Mouse (Mus musculus) neural tube, embryonic 15.5 days (tissue): Measurements from ENCODE around the gene Ubash3b. TPM values are rescaled to one million over a fixed set of nuclear protein-coding genes. Genes with fewer than 3 reads are reported as not detected.
A peak's percentile ranks its signal among the peaks of the same experiment; 100 is the strongest.

ENCODE experiments used
- ATAC-seq: fragments of 200-750 bp; cut with Nextera tagmentation; 2 replicates; pipeline ENCODE4 v1.8.0; 2017; ENCODE audit warnings: mild to moderate bottlenecking, moderate TSS enrichment, moderate library complexity; ENCODE audit not compliant: low FRiP score
- H3K27ac ChIP-seq: fragments of 300-500 bp; sonication (generic); replicated peaks from 2 replicates; pipeline ENCODE4 v1.5.1; 2015; ENCODE audit warnings: mild to moderate bottlenecking, inconsistent platforms
- H3K27me3 ChIP-seq: fragments of 300-500 bp; sonication (generic); replicated peaks from 2 replicates; pipeline ENCODE4 v1.6.1; 2015; ENCODE audit warnings: inconsistent platforms
- H3K36me3 ChIP-seq: fragments of 300-500 bp; sonication (generic); 2 replicates; pipeline ENCODE4 v1.6.1; 2015; ENCODE audit warnings: inconsistent platforms
- H3K4me1 ChIP-seq: fragments of 300-500 bp; sonication (generic); 2 replicates; pipeline ENCODE4 v1.6.1; 2015; ENCODE audit warnings: inconsistent platforms
- H3K4me2 ChIP-seq: fragments of 300-500 bp; sonication (generic); 2 replicates; pipeline ENCODE4 v1.6.1; 2015; ENCODE audit warnings: inconsistent platforms, mild to moderate bottlenecking, moderate library complexity
- H3K4me3 ChIP-seq: fragments of 300-500 bp; sonication (generic); replicated peaks from 2 replicates; pipeline ENCODE4 v1.5.1; 2015; ENCODE audit warnings: mild to moderate bottlenecking, inconsistent platforms
- H3K9ac ChIP-seq: fragments of 300-500 bp; sonication (generic); replicated peaks from 2 replicates; pipeline ENCODE4 v1.6.1; 2015; ENCODE audit warnings: mild to moderate bottlenecking, inconsistent platforms
- H3K9me3 ChIP-seq: fragments of 300-500 bp; sonication (generic); replicated peaks from 2 replicates; pipeline ENCODE4 v1.6.1; 2016; ENCODE audit warnings: inconsistent platforms
- WGBS: fragments of 180-500 bp; shearing (Covaris S2); methylation state at CpG from one replicate; pipeline ENCODE4 v1.1.7; 2015; ENCODE audit warnings: mixed read lengths; 5-methylcytosine and 5-hydroxymethylcytosine counted together
- polyA plus RNA-seq: library from polyadenylated mRNA; unstranded; fragments of >200 nt; fragmentation: Nextera tagmentation; extraction: Ambion mirVana; gene quantifications from 2 replicates; pipeline ENCODE4 v1.2.1, GENCODE M21; 2015

The Ubash3b gene
- polyA plus RNA-seq, 1 experiment from 2014 or later, result 28.4 TPM

DNA sequence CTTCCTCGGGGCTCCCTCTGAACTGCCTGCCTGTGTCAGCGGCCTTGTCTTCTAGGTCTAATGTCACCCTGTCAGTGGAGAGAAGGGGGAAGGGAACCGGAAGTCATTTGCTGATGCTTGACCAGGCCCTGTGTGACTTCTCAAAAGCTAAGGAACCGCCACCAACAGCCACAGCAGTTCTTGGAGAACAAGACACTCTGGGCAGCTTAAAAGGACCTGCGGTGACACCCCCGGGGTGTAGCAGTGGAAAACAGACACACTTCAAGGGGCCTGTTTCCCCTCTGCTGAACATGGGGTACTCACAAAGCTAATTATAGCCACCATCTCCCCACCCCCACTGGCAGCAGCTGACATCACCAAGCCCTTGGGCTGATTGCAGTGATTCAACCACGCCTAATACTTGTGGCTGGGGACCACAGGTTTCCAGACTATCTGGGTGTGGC lies 56.3 kb downstream of the Ubash3b start:
- peaks cover 29% of the 10 kb centered on the region for H3K4me1 ChIP-seq
- no peak overlapping the region for H3K4me3 ChIP-seq
- H3K9ac ChIP-seq, result no peak overlapping the region
- no peaks in the 10 kb centered on the region for H3K9me3 ChIP-seq
- H3K27me3 ChIP-seq, result no peaks in the 10 kb centered on the region
- no peak overlapping the region for H3K27ac ChIP-seq
- H3K36me3 ChIP-seq, result no peaks in the 10 kb centered on the region
- WGBS, result 57% methylated on average over 7 of the region's 7 CpGs
- no peak overlapping the region for H3K4me2 ChIP-seq
- ATAC-seq, result no peak

DNA sequence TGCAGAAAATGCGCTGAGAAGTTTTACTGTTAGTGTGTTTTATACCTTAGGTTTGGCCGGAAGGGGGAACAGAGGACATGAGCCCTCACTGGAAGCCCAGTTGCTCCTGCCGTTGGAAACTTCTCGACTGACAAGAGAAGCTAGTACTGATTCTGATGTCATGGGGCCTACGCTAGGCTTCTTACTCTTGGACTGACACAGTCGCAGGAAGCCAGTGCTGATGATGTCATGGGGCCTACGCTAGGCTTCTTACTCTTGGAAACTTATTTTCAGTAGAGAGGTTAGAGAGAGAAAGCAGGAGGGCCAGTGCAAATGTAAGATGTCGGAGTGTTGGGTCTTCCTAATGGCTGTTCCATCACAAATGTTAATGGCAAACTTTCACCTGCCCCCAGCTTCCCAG lies 57.8 kb downstream of the Ubash3b start:
- Histone ChIP-seq H3K4me3 (no peak overlapping the region), H3K4me1 (peaks cover 25% of the 10 kb centered on the region), H3K9ac (no peak overlapping the region), H3K27ac (no peak overlapping the region), H3K9me3 (no peaks in the 10 kb centered on the region), H3K36me3 (no peaks in the 10 kb centered on the region), H3K4me2 (no peak overlapping the region), H3K27me3 (no peaks in the 10 kb centered on the region)
- WGBS, result 97% methylated on average over 8 of the region's 8 CpGs
- no peak for ATAC-seq

- H3K27me3 ChIP-seq, result no peaks in the 10 kb centered on the region
- no peak overlapping the region for H3K27ac ChIP-seq
- H3K4me1 ChIP-seq, result peaks cover 14% of the 10 kb centered on the region
- ATAC-seq, result no peak
- H3K9me3 ChIP-seq, result no peaks in the 10 kb centered on the region
- WGBS, result 81% methylated on average over 10 of the region's 10 CpGs
- H3K4me3 ChIP-seq, result no peak overlapping the region
- H3K4me2 ChIP-seq, result no peak overlapping the region
- no peaks in the 10 kb centered on the region for H3K36me3 ChIP-seq
- H3K9ac ChIP-seq, result no peak overlapping the region
Measured at GRCm38 (mm10) chr9:41102613-41103012, 58.9 kb downstream of the Ubash3b start.

GRCm38 (mm10) chr9:41099897-41100296 lies 61.6 kb downstream of the Ubash3b start:
- H3K27ac ChIP-seq, result peak overlapping the region; percentile 67
- ATAC-seq, result no peak
- 75% methylated on average over 8 of the region's 8 CpGs for WGBS

GRCm38 (mm10) chr9:41099067-41099466 lies 62.4 kb downstream of the Ubash3b start:
- 73% methylated on average over 5 of the region's 5 CpGs for WGBS
- Histone ChIP-seq H3K9ac (no peak overlapping the region), H3K4me1 (peaks cover 8% of the 10 kb centered on the region), H3K9me3 (no peaks in the 10 kb centered on the region), H3K27ac (no peak overlapping the region), H3K4me3 (no peak overlapping the region), H3K4me2 (no peak overlapping the region), H3K27me3 (no peaks in the 10 kb centered on the region), H3K36me3 (no peaks in the 10 kb centered on the region)
- ATAC-seq, result no peak

More at GRCm38 (mm10) chr9:41099897-41100296, 61.6 kb downstream of the Ubash3b start:
- Histone ChIP-seq H3K9ac (no peak overlapping the region), H3K9me3 (no peaks in the 10 kb centered on the region), H3K4me2 (no peak overlapping the region), H3K27me3 (no peaks in the 10 kb centered on the region), H3K36me3 (no peaks in the 10 kb centered on the region), H3K4me3 (no peak overlapping the region), H3K4me1 (peaks cover 8% of the 10 kb centered on the region)

GRCm38 (mm10) chr9:41098065-41098464 lies 63.4 kb downstream of the Ubash3b start:
- H3K27me3 ChIP-seq, result no peaks in the 10 kb centered on the region
- no peak overlapping the region for H3K27ac ChIP-seq
- no peak overlapping the region for H3K9ac ChIP-seq
- no peaks in the 10 kb centered on the region for H3K9me3 ChIP-seq
- ATAC-seq, result no peak
- H3K36me3 ChIP-seq, result no peaks in the 10 kb centered on the region
- H3K4me2 ChIP-seq, result no peak overlapping the region
- peaks cover 8% of the 10 kb centered on the region for H3K4me1 ChIP-seq
- 95% methylated on average over 6 of the region's 6 CpGs for WGBS
- H3K4me3 ChIP-seq, result no peak overlapping the region

GRCm38 (mm10) chr9:41091993-41092392 lies 69.5 kb downstream of the Ubash3b start:
- H3K4me3 ChIP-seq, result no peak overlapping the region
- H3K27me3 ChIP-seq, result no peaks in the 10 kb centered on the region
- WGBS, result 94% methylated on average over 12 of the region's 12 CpGs
- H3K36me3 ChIP-seq, result no peaks in the 10 kb centered on the region
- no peaks in the 10 kb centered on the region for H3K9me3 ChIP-seq
- H3K4me1 ChIP-seq, result peaks cover 9% of the 10 kb centered on the region
- H3K4me2 ChIP-seq, result no peak overlapping the region
- no peak overlapping the region for H3K27ac ChIP-seq
- no peak for ATAC-seq
- no peak overlapping the region for H3K9ac ChIP-seq

GRCm38 (mm10) chr9:41091187-41091586 lies 70.3 kb downstream of the Ubash3b start:
- H3K36me3 ChIP-seq, result no peaks in the 10 kb centered on the region
- no peak overlapping the region for H3K27ac ChIP-seq
- H3K4me2 ChIP-seq, result no peak overlapping the region
- H3K4me1 ChIP-seq, result peaks cover 9% of the 10 kb centered on the region
- H3K9me3 ChIP-seq, result no peaks in the 10 kb centered on the region
- no peak for ATAC-seq
- 83% methylated on average over 7 of the region's 7 CpGs for WGBS
- H3K27me3 ChIP-seq, result no peaks in the 10 kb centered on the region
- H3K4me3 ChIP-seq, result no peak overlapping the region
- no peak overlapping the region for H3K9ac ChIP-seq

GRCm38 (mm10) chr9:41087831-41088383 lies 73.6 kb downstream of the Ubash3b start:
- H3K4me2 ChIP-seq, result no peak overlapping the region
- 85% methylated on average over 9 of the region's 9 CpGs for WGBS
- no peak overlapping the region for H3K27ac ChIP-seq
- no peak overlapping the region for H3K4me3 ChIP-seq
- no peaks in the 10 kb centered on the region for H3K27me3 ChIP-seq
- H3K9me3 ChIP-seq, result no peaks in the 10 kb centered on the region
- H3K36me3 ChIP-seq, result no peaks in the 10 kb centered on the region
- ATAC-seq, result no peak
- peaks cover 22% of the 10 kb centered on the region for H3K4me1 ChIP-seq
- no peak overlapping the region for H3K9ac ChIP-seq

DNA sequence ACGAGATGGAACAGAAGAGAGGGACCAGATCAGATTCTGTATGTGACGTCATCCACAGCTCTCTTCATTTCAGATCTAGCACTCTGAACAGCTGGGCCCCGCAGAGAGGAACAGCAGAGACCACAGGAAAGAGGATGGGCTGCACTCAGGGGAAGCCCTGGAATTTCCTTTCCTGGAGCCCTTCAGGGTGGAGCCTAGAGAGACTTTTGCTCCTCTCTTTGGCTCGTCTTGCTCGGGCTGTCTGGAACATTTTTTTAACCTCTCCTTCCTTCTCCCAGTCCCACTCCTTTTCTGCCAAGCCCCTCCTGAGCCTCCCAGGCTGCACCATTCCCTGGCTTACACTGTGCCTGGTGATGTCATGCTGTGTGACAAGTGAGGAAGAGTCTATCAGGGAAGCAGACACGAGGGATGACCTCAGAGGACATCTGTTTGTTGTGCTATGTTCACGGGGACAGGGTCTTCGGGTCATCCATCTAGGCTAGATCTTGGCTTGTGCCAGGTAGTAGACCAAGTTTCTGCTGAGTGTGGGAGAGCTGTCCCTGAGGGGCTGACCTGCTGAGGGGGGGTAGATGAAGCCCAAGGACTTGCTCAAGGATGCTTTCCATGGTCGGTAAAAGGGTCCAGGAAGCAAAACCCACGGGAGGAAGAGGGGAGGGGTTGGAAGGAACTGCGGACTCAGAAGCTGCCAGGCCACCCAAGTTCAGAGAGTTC lies 77.2 kb downstream of the Ubash3b start:
- Histone ChIP-seq H3K36me3 (no peaks in the 10 kb centered on the region), H3K4me2 (no peak overlapping the region), H3K27me3 (no peaks in the 10 kb centered on the region), H3K9me3 (no peaks in the 10 kb centered on the region), H3K27ac (peak overlapping the region; percentile 4; the same call in 1 of the 2 replicates), H3K4me1 (peaks cover 31% of the 10 kb centered on the region), H3K4me3 (no peak overlapping the region), H3K9ac (no peak overlapping the region)
- WGBS, result 54% methylated on average over 11 of the region's 11 CpGs
- ATAC-seq, result peak; percentile 42

- WGBS, result 86% methylated on average over 6 of the region's 6 CpGs
- no peak for ATAC-seq
- Histone ChIP-seq H3K9ac (no peak overlapping the region), H3K9me3 (no peaks in the 10 kb centered on the region), H3K4me1 (peaks cover 33% of the 10 kb centered on the region), H3K4me3 (no peak overlapping the region), H3K27ac (peak overlapping the region; percentile 4; the same call in 1 of the 2 replicates), H3K4me2 (no peak overlapping the region), H3K36me3 (no peaks in the 10 kb centered on the region), H3K27me3 (no peaks in the 10 kb centered on the region)
Measured at GRCm38 (mm10) chr9:41083386-41084055, 78.0 kb downstream of the Ubash3b start.

DNA sequence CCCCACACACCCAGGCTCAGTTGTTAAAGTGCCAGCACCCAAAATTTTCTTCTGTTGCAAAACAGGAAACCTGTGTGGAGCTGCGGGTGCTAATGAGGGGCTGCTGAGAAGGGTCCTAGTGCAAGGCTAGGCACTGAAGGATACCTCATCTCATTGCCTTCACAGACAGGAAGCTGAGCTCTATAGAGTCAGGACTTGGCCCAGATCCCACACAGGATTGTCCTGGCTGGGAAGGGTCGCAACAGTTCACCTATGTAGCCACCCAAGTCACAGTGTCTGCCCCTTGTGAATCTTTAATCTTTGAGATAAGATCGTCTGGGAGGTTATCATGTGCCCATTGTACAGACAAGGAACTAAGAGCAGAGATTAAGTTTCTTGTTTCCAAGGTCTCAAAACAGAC lies 78.6 kb downstream of the Ubash3b start:
- Histone ChIP-seq H3K4me3 (no peak overlapping the region), H3K27me3 (no peaks in the 10 kb centered on the region), H3K4me2 (no peak overlapping the region), H3K9ac (no peak overlapping the region), H3K4me1 (peaks cover 34% of the 10 kb centered on the region), H3K36me3 (no peaks in the 10 kb centered on the region), H3K27ac (no peak overlapping the region), H3K9me3 (no peaks in the 10 kb centered on the region)
- 91% methylated on average over 3 of the region's 3 CpGs for WGBS
- ATAC-seq, result no peak
